Mouse (Mus musculus) CD4-positive naive resting alpha-beta T cell, adult 57 days (primary cell): ENCODE data around the gene 4933402E13Rik. TPM values are rescaled to one million over a fixed set of nuclear protein-coding genes. Genes with fewer than 3 reads are reported as not detected.

Experiments used
- total RNA-seq: library from RNA; stranded (reverse); gene quantifications from one replicate; pipeline ENCODE4 v1.2.4, GENCODE M21; 2023

The 4933402E13Rik gene
- total RNA-seq: not detected

GRCm38 (mm10) chrX:62283199-62283598 is at the start of gene 4933402E13Rik:
Gene 4933402E13Rik, plus strand, starts transcription at chrX:62283499.

Other genes starting within 250 kb of the 4933402E13Rik start
- not detected for gene 4931400O07Rik, start 184.5 kb downstream of the 4933402E13Rik start, total RNA-seq